Mouse (Mus musculus) limb, embryonic 14.5 days (tissue): ENCODE results near the gene Lta. TPM values are rescaled to one million over a fixed set of nuclear protein-coding genes. Genes with fewer than 3 reads are reported as not detected.
A peak's percentile ranks its signal among the peaks of the same experiment; 100 is the strongest.
"Not testable (repeated sequence)": the region's sequence is repeated elsewhere in the genome, so short reads cannot be mapped to it uniquely, and the experiment has no call there.

Experiments
- ATAC-seq: fragments of 200-750 bp; cut with Nextera tagmentation; 2 replicates; pipeline ENCODE4 v1.8.0; 2017; ENCODE audit warnings: low read depth, moderate number of reproducible peaks, moderate TSS enrichment; ENCODE audit not compliant: low FRiP score
- DNase-seq: peaks from one replicate; pipeline ENCODE4 v3.0.0-alpha.2; 2015; ENCODE audit warnings: low spot score
- H3K27ac ChIP-seq: fragments of 300-500 bp; sonication (generic); replicated peaks from 2 replicates; pipeline ENCODE4 v1.5.1; 2014; ENCODE audit warnings: low read depth, mild to moderate bottlenecking, low read length, moderate library complexity, mixed read lengths
- H3K27me3 ChIP-seq: fragments of 300-500 bp; sonication (generic); 2 replicates; pipeline ENCODE4 v1.6.1; 2014; ENCODE audit warnings: low read length, mixed read lengths; ENCODE audit not compliant: control insufficient read depth, insufficient read depth
- H3K36me3 ChIP-seq: fragments of 300-500 bp; sonication (generic); 2 replicates; pipeline ENCODE4 v1.6.1; 2014; ENCODE audit warnings: mild to moderate bottlenecking, low read length, moderate library complexity, mixed read lengths; ENCODE audit not compliant: control insufficient read depth, insufficient read depth
- H3K4me1 ChIP-seq: fragments of 300-500 bp; sonication (generic); 2 replicates; pipeline ENCODE4 v1.6.1; 2014; ENCODE audit warnings: antibody characterized with exemption, low read length, mixed read lengths; ENCODE audit not compliant: control insufficient read depth, insufficient read depth
- H3K4me2 ChIP-seq: fragments of 300-500 bp; sonication (generic); replicated peaks from 2 replicates; pipeline ENCODE4 v1.6.1; 2014; ENCODE audit warnings: low read depth, mild to moderate bottlenecking, low read length, moderate library complexity; ENCODE audit not compliant: severe bottlenecking
- H3K4me3 ChIP-seq: fragments of 300-500 bp; sonication (generic); replicated peaks from 2 replicates; pipeline ENCODE4 v1.5.1; 2014; ENCODE audit warnings: low read length
- H3K9ac ChIP-seq: fragments of 300-500 bp; sonication (generic); 2 replicates; pipeline ENCODE4 v1.6.1; 2014; ENCODE audit warnings: mild to moderate bottlenecking, low read depth, low read length, moderate library complexity; ENCODE audit not compliant: severe bottlenecking
- H3K9me3 ChIP-seq: fragments of 300-500 bp; sonication (generic); 2 replicates; pipeline ENCODE4 v1.6.1; 2016; ENCODE audit warnings: low read length; ENCODE audit not compliant: control insufficient read depth
- POLR2A ChIP-seq: fragments of 200-500 bp; IDR thresholded peaks from 2 replicates; pipeline ENCODE4 v1.8.0; 2012; ENCODE audit warnings: inconsistent platforms, mild to moderate bottlenecking, moderate library complexity, borderline replicate concordance; ENCODE audit not compliant: insufficient read depth, insufficient read length; ENCODE audit errors: extremely low read depth
- WGBS: fragments of 180-500 bp; shearing (Covaris S2); extraction: QIAGEN DNeasy Blood & Tissue Kit; methylation state at CpG from one replicate; pipeline ENCODE4 v1.1.7; 2014; 5-methylcytosine and 5-hydroxymethylcytosine counted together
- polyA plus RNA-seq, 2 experiments: library from polyadenylated mRNA; depleted of rRNA in 1 of 2; stranded (reverse) in 1 of 2; unstranded in 1 of 2; fragments of >200 nt; fragmentation: Nextera tagmentation in 1 of 2; extraction: Ambion mirVana in 1 of 2; gene quantifications; 2 replicates each; pipeline versions ENCODE4 v1.2.1 to v1.2.3; 2012 to 2014

The Lta gene
- polyA plus RNA-seq, 2 experiments, result 0.39 TPM; not detected in 1

GRCm38 (mm10) chr17:35236390-35236746, 31.2 kb upstream of the Lta start:
- H3K27me3 ChIP-seq, result no peaks in the 10 kb centered on the region
- H3K4me3 ChIP-seq, result peak overlapping the region; percentile 62
- H3K4me2 ChIP-seq, result peak overlapping the region; percentile 91
- ATAC-seq (peak; percentile 42), DNase-seq (peak; percentile 88)
- no peaks in the 10 kb centered on the region for H3K9me3 ChIP-seq
- WGBS, result under 1% methylated on average over 18 of the region's 18 CpGs
- H3K4me1 ChIP-seq, result peaks cover 29% of the 10 kb centered on the region
- peak overlapping the region; percentile 84; the same call in 1 of the 2 replicates for H3K9ac ChIP-seq
- peaks cover 12% of the 10 kb centered on the region; the same call in 1 of the 2 replicates for H3K36me3 ChIP-seq
- no peak for TF ChIP-seq POLR2A
- peak overlapping the region; percentile 94; the same call in 1 of the 2 replicates for H3K27ac ChIP-seq

GRCm38 (mm10) chr17:35235614-35236389, 30.7 kb upstream of the Lta start, which contains the start of gene Nfkbil1:
TSS of gene Nfkbil1 (minus strand) at chr17:35235792.
- H3K9ac ChIP-seq, result peak within 1 kb of the TSS; percentile 84
- peaks cover 18% of the 10 kb centered on the region; the same call in 1 of the 2 replicates for H3K36me3 ChIP-seq
- TF ChIP-seq POLR2A, result 0 out of 2 replicates have a peak, but pooled peaks have one; percentile 44
- DNase-seq, result peak; percentile 93
- H3K27me3 ChIP-seq, result no peaks in the 10 kb centered on the region
- H3K27ac ChIP-seq, result peak within 1 kb of the TSS; percentile 94
- H3K4me3 ChIP-seq, result peak within 1 kb of the TSS; percentile 62
- H3K4me1 ChIP-seq, result peaks cover 27% of the 10 kb centered on the region
- no peaks in the 10 kb centered on the region for H3K9me3 ChIP-seq
- WGBS, result under 1% methylated on average over 35 of the region's 35 CpGs
- H3K4me2 ChIP-seq, result peak within 1 kb of the TSS; percentile 91
- ATAC-seq, result peak; percentile 84

GRCm38 (mm10) chr17:35234903-35235302, 29.8 kb upstream of the Lta start:
- TF ChIP-seq POLR2A, result 0 out of 2 replicates have a peak, but pooled peaks have one; percentile 41
- Histone ChIP-seq H3K4me1 (peaks cover 23% of the 10 kb centered on the region), H3K4me2 (peak overlapping the region; percentile 91), H3K27me3 (no peaks in the 10 kb centered on the region), H3K9me3 (no peaks in the 10 kb centered on the region), H3K4me3 (peak overlapping the region; percentile 62), H3K36me3 (peaks cover 26% of the 10 kb centered on the region), H3K9ac (peak overlapping the region; percentile 84), H3K27ac (peak overlapping the region; percentile 94)
- 13% methylated on average over 31 of the region's 31 CpGs for WGBS
- ATAC-seq (no peak), DNase-seq (peak; percentile 26)

- WGBS, result 88% methylated on average over 7 of the region's 7 CpGs
- not testable (repeated sequence) for ATAC-seq, H3K27me3 ChIP-seq, H3K9ac ChIP-seq, H3K9me3 ChIP-seq, DNase-seq
- peak overlapping the region; percentile 62; the same call in 1 of the 2 replicates for H3K4me3 ChIP-seq
- peak overlapping the region; percentile 63; the same call in 1 of the 2 replicates for H3K27ac ChIP-seq
- H3K36me3 ChIP-seq, result peaks cover 35% of the 10 kb centered on the region
- peaks cover 23% of the 10 kb centered on the region for H3K4me1 ChIP-seq
- peak overlapping the region; percentile 91 for H3K4me2 ChIP-seq
These were observed 28.9 kb upstream of the Lta start for GRCm38 (mm10) chr17:35234090-35234489.

GRCm38 (mm10) chr17:35233114-35233980, 28.2 kb upstream of the Lta start, which contains the start of gene Atp6v1g2:
TSS of gene Atp6v1g2 (plus strand) at chr17:35233660.
- Histone ChIP-seq H3K9me3 (no peaks in the 10 kb centered on the region), H3K27ac (peak within 1 kb of the TSS; percentile 94), H3K4me1 (peaks cover 23% of the 10 kb centered on the region), H3K27me3 (no peaks in the 10 kb centered on the region), H3K4me3 (peak within 1 kb of the TSS; percentile 62), H3K4me2 (peak within 1 kb of the TSS; percentile 91), H3K36me3 (peaks cover 42% of the 10 kb centered on the region), H3K9ac (peak within 1 kb of the TSS; percentile 84; the same call in 1 of the 2 replicates)
- 61% methylated on average over 18 of the region's 18 CpGs for WGBS
- TF ChIP-seq POLR2A, result no peak
- no peak for ATAC-seq
- DNase-seq, result peak; percentile 32
